Mouse (Mus musculus) thymus, adult 2 months (tissue): ENCODE data around the gene Chd4. TPM values are rescaled to one million over a fixed set of nuclear protein-coding genes. Genes with fewer than 3 reads are reported as not detected.
A peak's percentile ranks its signal among the peaks of the same experiment; 100 is the strongest.

Source experiments
- DNase-seq: peaks from one replicate; pipeline ENCODE4 v3.0.0; 2021
- H3K27ac ChIP-seq: fragments of 200-500 bp; 2 replicates; pipeline ENCODE4 v1.5.1; 2012; ENCODE audit warnings: low read length, control low read depth; ENCODE audit not compliant: control insufficient read depth, insufficient read depth
- H3K27me3 ChIP-seq: fragments of 200-500 bp; 2 replicates; pipeline ENCODE4 v1.6.1; 2012; ENCODE audit warnings: mild to moderate bottlenecking, low read length, moderate library complexity, mixed read lengths; ENCODE audit not compliant: control insufficient read depth, insufficient read depth
- H3K36me3 ChIP-seq: fragments of 200-500 bp; 2 replicates; pipeline ENCODE4 v1.6.1; 2012; ENCODE audit warnings: mild to moderate bottlenecking, low read length, moderate library complexity; ENCODE audit not compliant: control insufficient read depth, insufficient read depth
- H3K4me1 ChIP-seq: fragments of 200-500 bp; replicated peaks from 2 replicates; pipeline ENCODE4 v1.6.1; 2012; ENCODE audit warnings: low read length; ENCODE audit not compliant: control insufficient read depth, insufficient read depth
- H3K4me3 ChIP-seq: fragments of 200-500 bp; 2 replicates; pipeline ENCODE4 v1.5.1; 2012; ENCODE audit warnings: mild to moderate bottlenecking, low read length, control low read depth, moderate library complexity; ENCODE audit not compliant: control insufficient read depth, insufficient read depth
- CTCF ChIP-seq: fragments of 200-500 bp; IDR thresholded peaks from 2 replicates; pipeline ENCODE4 v1.5.1; 2012; ENCODE audit warnings: mild to moderate bottlenecking, control low read depth, low read length, moderate library complexity, borderline replicate concordance; ENCODE audit not compliant: control insufficient read depth, poor library complexity, insufficient read depth; ENCODE audit errors: extremely low read depth
- POLR2A ChIP-seq: fragments of 200-500 bp; IDR thresholded peaks from 2 replicates; pipeline ENCODE4 v1.6.1; 2012; ENCODE audit warnings: mild to moderate bottlenecking, low read length, control low read depth, moderate library complexity; ENCODE audit not compliant: control insufficient read depth, poor library complexity, insufficient read depth; ENCODE audit errors: extremely low read depth
- WGBS: fragments of 180-500 bp; shearing (Covaris S2); methylation state at CpG from one replicate; pipeline ENCODE4 v1.1.7; 2018; 5-methylcytosine and 5-hydroxymethylcytosine counted together
- polyA plus RNA-seq: library from polyadenylated mRNA; depleted of rRNA; stranded (reverse); fragments of >200 nt; gene quantifications from 2 replicates; pipeline ENCODE4 v1.2.3, GENCODE M21; 2012

Gene Chd4
- polyA plus RNA-seq, 1 experiment = 127 TPM

DNA sequence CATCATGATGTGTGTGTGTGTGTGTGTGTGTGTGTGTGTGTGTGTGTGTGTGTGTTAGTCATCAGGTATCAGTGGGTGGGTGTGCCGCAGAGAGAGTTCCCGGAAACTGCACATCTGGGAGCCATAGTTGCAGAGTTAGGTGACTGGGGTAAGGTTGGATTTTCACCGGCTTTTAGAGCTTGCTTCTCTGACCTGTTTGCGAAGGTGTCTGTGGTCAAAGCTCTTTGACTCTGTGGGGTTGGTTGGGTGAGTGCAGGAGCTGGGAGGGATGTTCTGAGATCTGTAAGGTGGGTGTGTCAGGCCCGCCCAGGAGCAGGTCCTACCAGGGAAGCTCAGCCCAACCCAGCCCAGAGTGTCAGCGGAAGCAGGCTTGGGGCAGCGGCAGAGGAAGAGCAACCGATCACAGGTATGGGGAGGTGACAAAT is 28.2 kb upstream of the Chd4 start, which contains the start of gene Lpar5:
Gene Lpar5, plus strand, starts transcription at position 350 of the 425 bp plus-strand sequence.
- Histone ChIP-seq H3K27ac (no peak within 1 kb of the TSS), H3K27me3 (no peaks in the 10 kb centered on the region), H3K4me1 (peaks cover 14% of the 10 kb centered on the region), H3K36me3 (no peaks in the 10 kb centered on the region), H3K4me3 (no peak within 1 kb of the TSS)
- 76% methylated on average over 8 of the region's 8 CpGs for WGBS
- no peak for TF ChIP-seq POLR2A
- no peak for TF ChIP-seq CTCF
- DNase-seq = no peak

DNA sequence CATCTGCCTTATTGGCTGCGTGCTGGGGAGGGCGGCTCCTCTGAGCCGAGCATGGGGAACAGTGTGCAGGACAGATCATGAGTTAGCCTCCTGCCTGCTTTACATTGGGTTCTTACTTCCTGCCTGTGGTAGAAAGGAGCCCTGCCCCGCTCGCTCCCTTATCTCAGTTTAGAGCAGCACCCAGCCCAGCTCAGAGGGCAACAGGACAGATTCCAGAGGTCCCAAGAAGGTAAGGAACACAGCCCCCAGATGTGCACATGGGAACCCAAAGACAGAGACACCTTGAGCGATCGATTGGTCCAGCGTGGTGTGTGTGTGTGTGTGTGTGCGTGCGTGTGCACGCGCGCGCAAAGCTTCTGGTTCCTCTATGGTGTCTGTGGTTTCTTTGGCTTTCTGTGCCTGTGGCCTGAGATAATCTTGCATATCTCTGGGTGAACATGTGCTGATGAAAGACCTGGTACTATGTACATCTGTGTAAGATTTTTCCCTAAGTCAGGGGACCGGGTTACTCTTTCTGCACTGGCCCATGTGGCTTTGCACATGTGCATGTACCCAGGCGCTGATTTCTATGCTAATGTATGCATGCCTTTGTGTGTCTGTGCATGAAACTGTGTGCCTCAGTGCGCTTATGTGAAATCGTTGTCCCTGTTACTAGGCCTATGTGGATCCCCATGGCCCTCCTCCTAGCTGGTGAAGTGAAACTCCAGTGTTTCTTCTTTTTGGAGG is 24.4 kb upstream of the Chd4 start:
- Histone ChIP-seq H3K27me3 (no peaks in the 10 kb centered on the region), H3K4me3 (peak overlapping the region; percentile 47), H3K27ac (peak overlapping the region; percentile 34), H3K36me3 (no peaks in the 10 kb centered on the region), H3K4me1 (peaks cover 32% of the 10 kb centered on the region)
- peak; percentile 69 for DNase-seq
- WGBS = 7% methylated on average over 18 of the region's 18 CpGs
- TF ChIP-seq CTCF (no peak), POLR2A (no peak)

DNA sequence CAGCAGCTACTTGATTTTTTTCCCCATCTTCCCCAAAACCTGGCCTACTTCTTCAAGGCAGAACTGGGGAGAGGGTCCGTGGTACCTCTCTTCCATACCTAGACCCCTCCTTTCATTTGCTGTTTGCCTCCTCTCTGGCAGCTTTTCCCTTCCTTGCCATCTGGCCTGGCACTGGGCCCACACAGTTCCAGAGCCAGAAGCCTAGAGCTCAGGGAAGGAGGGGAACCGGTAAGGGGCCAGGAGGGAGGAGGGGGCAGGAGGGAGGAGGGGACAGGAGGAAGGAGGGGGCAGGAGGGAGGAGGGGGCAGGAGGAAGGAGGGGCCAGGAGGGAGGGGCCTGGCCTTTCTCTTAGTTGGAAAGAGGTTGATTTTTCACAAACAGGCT is 23.9 kb upstream of the Chd4 start:
- TF ChIP-seq POLR2A (no peak), CTCF (no peak)
- H3K27me3 ChIP-seq = no peaks in the 10 kb centered on the region
- peak overlapping the region; percentile 34 for H3K27ac ChIP-seq
- peak overlapping the region; percentile 29 for H3K4me3 ChIP-seq
- H3K36me3 ChIP-seq = no peaks in the 10 kb centered on the region
- WGBS = 1% methylated on average over 2 of the region's 2 CpGs
- H3K4me1 ChIP-seq = peaks cover 32% of the 10 kb centered on the region
- DNase-seq = peak; percentile 61

- peak; percentile 26 for DNase-seq
- H3K4me3 ChIP-seq = no peak overlapping the region
- H3K4me1 ChIP-seq = peaks cover 32% of the 10 kb centered on the region
- H3K27me3 ChIP-seq = no peaks in the 10 kb centered on the region
- no peak for TF ChIP-seq POLR2A
- no peak for TF ChIP-seq CTCF
- no peak overlapping the region for H3K27ac ChIP-seq
- WGBS = 12% methylated on average over 8 of the region's 8 CpGs
- no peaks in the 10 kb centered on the region for H3K36me3 ChIP-seq
Measured at GRCm38 (mm10) chr6:125073825-125074224, 22.0 kb upstream of the Chd4 start.

DNA sequence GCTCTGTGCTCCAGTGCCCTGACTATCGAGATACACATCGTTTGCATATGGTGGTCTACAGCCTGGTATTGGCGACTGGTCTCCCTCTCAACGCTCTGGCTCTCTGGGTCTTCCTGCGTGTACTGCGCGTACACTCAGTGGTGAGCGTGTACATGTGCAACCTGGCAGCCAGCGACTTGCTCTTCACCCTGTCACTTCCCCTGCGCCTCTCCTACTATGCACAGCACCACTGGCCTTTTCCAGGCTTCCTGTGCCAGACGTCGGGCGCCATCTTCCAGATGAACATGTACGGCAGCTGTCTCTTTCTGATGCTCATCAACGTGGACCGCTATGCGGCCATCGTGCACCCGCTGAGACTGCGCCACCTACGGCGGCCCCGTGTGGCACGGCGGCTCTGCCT is 14.4 kb upstream of the Chd4 start:
- peaks cover 3% of the 10 kb centered on the region; the same call in 1 of the 2 replicates for H3K36me3 ChIP-seq
- H3K4me1 ChIP-seq = no peaks in the 10 kb centered on the region
- TF ChIP-seq CTCF (no peak), POLR2A (no peak)
- 92% methylated on average over 25 of the region's 25 CpGs for WGBS
- no peak for DNase-seq
- no peak overlapping the region for H3K27ac ChIP-seq
- no peak overlapping the region for H3K4me3 ChIP-seq
- H3K27me3 ChIP-seq = no peaks in the 10 kb centered on the region

GRCm38 (mm10) chr6:125081797-125082560 is 13.8 kb upstream of the Chd4 start:
- DNase-seq = no peak
- H3K27me3 ChIP-seq = no peaks in the 10 kb centered on the region
- 92% methylated on average over 45 of the region's 45 CpGs for WGBS
- H3K4me3 ChIP-seq = no peak overlapping the region
- H3K4me1 ChIP-seq = no peaks in the 10 kb centered on the region
- TF ChIP-seq POLR2A (no peak), CTCF (no peak)
- H3K27ac ChIP-seq = no peak overlapping the region
- H3K36me3 ChIP-seq = peaks cover 3% of the 10 kb centered on the region; the same call in 1 of the 2 replicates
